Mouse (Mus musculus): ENCODE results near the gene Bmf.

GRCm38 (mm10) chr2:118533969-118534368 lies 15.5 kb downstream of the Bmf start:
- TF ChIP-seq GATA1 (IDR thresholded peaks at IDR 0.05; ENCODE audit: borderline replicate concordance, low read length), result no peak
- no peak for TF ChIP-seq FLI1 (IDR thresholded peaks at IDR 0.05; ENCODE audit: low read length)
